Mouse (Mus musculus) G1E (cell line): ENCODE results near the gene Dolpp1.

ENCODE experiments used
- CTCF ChIP-seq: IDR thresholded peaks from 2 replicates; pipeline ENCODE4 v1.5.1; 2012; ENCODE audit warnings: low read depth, low read length, inconsistent platforms, mixed read lengths
- GATA1 ChIP-seq: IDR thresholded peaks from 2 replicates; pipeline ENCODE4 v1.6.1; 2012; ENCODE audit warnings: borderline replicate concordance, low read length, inconsistent platforms, mixed read lengths
- POLR2AphosphoS5 ChIP-seq: IDR thresholded peaks from 2 replicates; pipeline ENCODE4 v1.6.1; 2012; ENCODE audit warnings: low read depth, low read length, inconsistent platforms; ENCODE audit not compliant: insufficient replicate concordance

DNA sequence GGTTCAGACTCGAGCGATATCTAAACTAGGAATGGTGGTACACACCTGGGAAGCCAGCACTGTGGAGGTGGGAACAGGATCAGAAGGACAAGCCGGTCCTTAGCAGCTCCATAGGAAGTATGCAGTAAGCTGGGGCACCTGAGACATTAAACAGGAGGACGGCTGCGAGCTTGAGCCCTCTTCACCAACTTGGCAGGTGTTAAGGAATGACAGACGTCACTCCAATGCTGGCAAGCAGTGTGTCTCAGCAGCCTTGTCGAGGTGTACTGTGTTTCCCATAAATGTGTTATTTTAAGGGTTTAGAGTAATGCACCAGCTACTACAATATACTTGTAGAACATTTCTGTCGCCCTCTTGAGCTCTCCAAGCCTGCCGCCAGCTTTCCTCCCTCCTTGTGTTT lies 5.1 kb upstream of the Dolpp1 start:
- TF ChIP-seq CTCF (no peak), POLR2AphosphoS5 (no peak), GATA1 (no peak)
